Mouse (Mus musculus) kidney, adult 2 months (tissue): ENCODE results near the gene Oas1f. TPM values are rescaled to one million over a fixed set of nuclear protein-coding genes. Genes with fewer than 3 reads are reported as not detected.
"Not testable (repeated sequence)": the region's sequence is repeated elsewhere in the genome, so short reads cannot be mapped to it uniquely, and the experiment has no call there.

ENCODE experiments used
- DNase-seq: peaks from one replicate; pipeline ENCODE4 v3.0.0; 2021
- H3K27ac ChIP-seq: fragments of 200-500 bp; 2 replicates; pipeline ENCODE4 v1.5.1; 2012; ENCODE audit warnings: low read depth, low read length, control low read depth, inconsistent platforms; ENCODE audit not compliant: insufficient read depth
- H3K27me3 ChIP-seq: fragments of 200-500 bp; replicated peaks from 2 replicates; pipeline ENCODE4 v1.6.1; 2012; ENCODE audit warnings: mild to moderate bottlenecking, moderate library complexity, low read length, inconsistent platforms; ENCODE audit not compliant: control insufficient read depth, insufficient read depth
- H3K36me3 ChIP-seq: fragments of 200-500 bp; 2 replicates; pipeline ENCODE4 v1.6.1; 2012; ENCODE audit warnings: mild to moderate bottlenecking, moderate library complexity, low read length, inconsistent platforms; ENCODE audit not compliant: control insufficient read depth, insufficient read depth
- H3K4me1 ChIP-seq: fragments of 200-500 bp; 2 replicates; pipeline ENCODE4 v1.6.1; 2011; ENCODE audit warnings: low read length; ENCODE audit not compliant: control insufficient read depth, insufficient read depth
- H3K4me3 ChIP-seq: fragments of 200-500 bp; 2 replicates; pipeline ENCODE4 v1.5.1; 2011; ENCODE audit warnings: mild to moderate bottlenecking, low read depth, low read length, control low read depth; ENCODE audit not compliant: insufficient read depth
- CTCF ChIP-seq: fragments of 200-500 bp; conservative IDR thresholded peaks from 2 replicates; pipeline ENCODE4 v1.5.1; 2011; ENCODE audit warnings: low read depth, mild to moderate bottlenecking, control low read depth, low read length, moderate library complexity, mixed read lengths; ENCODE audit not compliant: insufficient read depth, insufficient read length
- POLR2A ChIP-seq: fragments of 200-500 bp; IDR thresholded peaks from one replicate; pipeline ENCODE4 v1.6.1; 2011; ENCODE audit warnings: low read depth, low read length, control low read depth
- WGBS: fragments of 180-500 bp; shearing (Covaris S2); methylation state at CpG from one replicate; pipeline ENCODE4 v1.1.7; 2018; 5-methylcytosine and 5-hydroxymethylcytosine counted together
- polyA plus RNA-seq: library from polyadenylated mRNA; depleted of rRNA; stranded (reverse); fragments of >200 nt; gene quantifications from 2 replicates; pipeline ENCODE4 v1.2.3, GENCODE M21; 2012; rRNA removed

Oas1f gene
- polyA plus RNA-seq, 1 experiment = 0.08 TPM

DNA sequence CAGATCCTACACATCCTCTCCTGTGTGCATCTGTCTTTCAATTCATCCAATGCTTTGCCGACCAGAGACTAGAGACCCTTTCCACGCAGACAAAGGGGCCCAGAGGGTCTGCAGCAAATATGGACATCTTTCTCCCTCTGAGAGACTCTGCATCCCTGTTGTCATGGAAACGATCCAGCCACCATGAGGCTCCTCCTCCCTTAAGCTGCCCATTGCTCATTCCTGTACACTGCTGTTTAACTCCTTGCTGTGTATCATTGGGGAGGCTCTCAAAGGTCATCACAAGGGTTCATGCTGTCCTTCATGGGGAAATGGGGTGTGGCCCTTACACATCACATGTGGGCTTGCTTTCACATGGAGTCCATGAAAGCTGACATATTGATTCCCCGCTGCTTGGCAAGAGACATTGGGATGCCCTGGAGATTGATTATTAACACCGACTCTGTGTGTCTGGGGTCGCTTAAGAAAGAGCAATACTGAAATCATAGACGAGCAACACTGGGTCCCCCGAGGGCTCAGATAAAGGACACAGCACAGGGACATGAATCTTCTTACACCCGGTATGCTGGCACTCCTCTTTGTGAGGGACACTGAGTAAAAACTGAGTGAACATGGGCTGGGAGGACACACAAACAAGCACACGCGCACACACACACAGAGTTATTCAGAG, 48.2 kb downstream of the Oas1f start:
- WGBS = 90% methylated on average over 11 of the region's 11 CpGs
- no peaks in the 10 kb centered on the region for H3K36me3 ChIP-seq
- no peaks in the 10 kb centered on the region for H3K4me1 ChIP-seq
- H3K27me3 ChIP-seq = no peaks in the 10 kb centered on the region
- H3K27ac ChIP-seq = no peak overlapping the region
- DNase-seq = no peak
- TF ChIP-seq POLR2A (no peak), CTCF (no peak)
- no peak overlapping the region for H3K4me3 ChIP-seq

DNA sequence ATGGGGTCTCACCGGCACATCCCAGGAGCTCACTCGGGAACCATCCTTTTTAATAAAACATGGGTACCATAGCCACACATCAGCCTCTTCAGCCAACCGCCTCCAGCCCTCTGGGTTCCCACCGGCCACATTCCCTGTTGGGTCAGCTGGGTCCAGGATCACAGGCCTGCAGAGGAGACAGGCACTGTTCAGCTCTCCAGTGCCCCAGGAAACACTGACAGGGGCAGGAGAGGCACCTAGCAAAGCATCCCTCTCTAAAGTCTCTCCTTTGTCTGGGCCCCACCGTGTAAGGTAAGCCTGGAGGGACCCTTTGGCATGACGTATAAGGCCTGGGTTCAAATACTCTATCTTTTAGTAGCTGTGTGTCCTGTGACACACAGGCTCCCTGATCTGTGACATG, 51.1 kb downstream of the Oas1f start:
- Histone ChIP-seq H3K4me1 (no peaks in the 10 kb centered on the region), H3K36me3 (no peaks in the 10 kb centered on the region), H3K27ac (no peak overlapping the region), H3K4me3 (no peak overlapping the region), H3K27me3 (no peaks in the 10 kb centered on the region)
- 85% methylated on average over 6 of the region's 6 CpGs for WGBS
- no peak for TF ChIP-seq POLR2A
- no peak for TF ChIP-seq CTCF
- no peak for DNase-seq

DNA sequence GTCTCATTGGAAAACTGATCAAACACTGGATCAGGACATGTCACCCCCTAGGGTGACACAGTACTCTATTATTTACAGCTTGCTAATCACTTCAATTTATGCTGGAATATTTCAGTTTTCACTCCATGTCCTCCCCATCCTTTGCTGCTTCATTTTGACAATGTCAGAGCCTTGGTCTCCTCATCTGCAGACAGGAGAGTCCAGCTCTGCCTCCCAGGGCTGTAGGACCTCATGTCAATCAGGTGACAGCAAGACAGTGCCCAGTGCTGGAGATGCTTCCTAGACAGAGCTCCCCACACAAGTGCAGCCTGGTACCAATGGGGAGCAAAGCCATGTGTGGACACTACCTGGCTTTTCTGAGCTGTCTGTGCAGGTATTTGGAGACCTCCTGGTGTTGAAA, 51.6 kb downstream of the Oas1f start:
- no peak overlapping the region for H3K4me3 ChIP-seq
- H3K27me3 ChIP-seq = no peaks in the 10 kb centered on the region
- DNase-seq = no peak
- H3K4me1 ChIP-seq = no peaks in the 10 kb centered on the region
- H3K36me3 ChIP-seq = no peaks in the 10 kb centered on the region
- H3K27ac ChIP-seq = no peak overlapping the region
- TF ChIP-seq POLR2A (no peak), CTCF (no peak)

DNA sequence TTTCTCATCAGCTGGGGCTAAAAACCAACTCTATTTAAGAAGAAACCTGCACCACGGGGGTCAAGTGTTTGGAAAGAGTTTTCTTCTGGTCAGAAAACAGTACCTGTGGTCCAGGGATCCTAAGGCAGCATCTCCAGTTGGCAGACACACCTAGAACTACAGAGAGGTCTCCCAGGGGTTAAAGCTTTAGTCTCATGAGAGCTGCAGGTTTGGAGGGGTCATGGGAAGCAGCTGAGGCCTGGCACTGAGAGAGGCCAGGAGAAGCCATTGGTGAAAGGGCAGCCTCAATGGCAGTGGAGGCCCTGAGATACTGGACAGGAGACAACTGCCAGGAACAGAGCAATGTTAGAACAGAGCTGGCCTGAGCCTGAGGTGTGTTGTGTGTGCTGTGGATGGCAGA, 53.5 kb downstream of the Oas1f start:
- no peaks in the 10 kb centered on the region for H3K4me1 ChIP-seq
- no peak overlapping the region for H3K4me3 ChIP-seq
- WGBS = 63% methylated on average over 1 of the region's 1 CpGs
- no peak for DNase-seq
- H3K27ac ChIP-seq = no peak overlapping the region
- TF ChIP-seq CTCF (no peak), POLR2A (no peak)
- H3K27me3 ChIP-seq = no peaks in the 10 kb centered on the region
- no peaks in the 10 kb centered on the region for H3K36me3 ChIP-seq

DNA sequence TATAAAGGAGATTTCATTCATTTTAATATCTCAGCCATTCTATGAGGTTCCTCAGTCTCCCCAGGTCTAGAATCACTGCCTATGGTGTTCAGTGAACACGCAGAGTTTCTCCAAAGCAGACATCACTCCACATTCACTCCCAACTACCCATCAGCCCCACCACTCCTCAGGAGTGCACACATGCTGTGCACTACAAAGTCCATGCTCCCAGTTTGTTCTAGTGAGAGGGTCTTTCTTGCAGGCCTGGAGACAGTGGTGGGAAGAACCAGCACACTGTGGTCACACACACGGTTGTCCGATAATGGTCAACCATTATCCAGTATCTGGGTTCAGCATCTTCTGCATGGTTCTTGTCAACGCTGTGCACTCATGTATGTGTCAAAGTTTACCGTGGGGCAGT, 54.9 kb downstream of the Oas1f start:
- Histone ChIP-seq H3K4me3 (no peak overlapping the region), H3K36me3 (no peaks in the 10 kb centered on the region), H3K27ac (no peak overlapping the region), H3K4me1 (no peaks in the 10 kb centered on the region), H3K27me3 (no peaks in the 10 kb centered on the region)
- WGBS = 88% methylated on average over 5 of the region's 5 CpGs
- no peak for DNase-seq
- TF ChIP-seq CTCF (no peak), POLR2A (no peak)

DNA sequence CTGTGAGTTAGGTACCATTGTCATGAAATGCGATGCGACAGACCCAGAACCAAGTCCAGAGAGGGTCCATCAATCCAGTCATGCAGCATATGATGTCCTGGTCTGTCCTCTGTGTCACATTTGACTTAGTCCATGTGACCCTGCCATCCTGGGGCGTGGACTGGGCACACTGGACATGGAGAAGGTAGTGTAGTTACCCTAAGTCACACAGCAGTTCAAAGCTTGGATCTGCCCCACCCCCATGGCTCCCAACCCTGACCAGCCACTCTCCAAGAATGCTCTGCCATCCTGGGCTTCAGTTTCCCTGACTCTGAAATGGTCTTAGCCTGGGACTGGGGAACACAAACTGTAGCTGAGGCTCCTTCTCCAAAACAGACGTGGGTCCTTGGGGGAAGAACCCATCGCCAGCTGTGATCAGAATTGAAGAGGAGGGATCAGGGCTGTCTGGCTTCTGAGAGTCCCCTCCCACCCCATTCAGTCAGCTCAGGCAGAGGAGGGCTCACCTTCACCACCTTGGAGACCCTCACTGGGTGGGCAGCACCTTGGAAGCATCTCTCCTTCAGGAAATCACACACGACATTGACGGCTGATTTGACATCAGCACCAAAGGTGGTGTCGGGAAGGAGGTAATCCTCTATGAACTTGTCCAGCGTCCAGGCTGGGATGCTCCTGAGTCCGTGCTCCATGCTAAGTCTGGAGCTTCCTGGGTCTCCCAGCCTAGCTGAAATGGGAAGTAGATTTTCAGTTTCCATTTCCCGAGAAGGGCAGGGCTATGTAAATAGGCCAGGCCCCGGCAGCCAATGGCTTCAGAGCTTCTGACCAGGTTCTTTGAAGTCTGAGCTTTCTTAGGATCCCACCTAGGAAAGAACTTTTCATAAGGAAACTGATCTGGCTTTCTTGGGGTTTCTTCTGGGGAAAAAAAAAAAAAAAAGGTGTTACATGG, 59.9 kb downstream of the Oas1f start, which contains the start of gene Oas1a:
Oas1a (minus strand) TSS at position 731 of the 943 bp plus-strand sequence.
- DNase-seq = peak; percentile 32
- 30% methylated on average over 10 of the region's 12 CpGs for WGBS
- H3K36me3 ChIP-seq, H3K4me1 ChIP-seq, H3K27me3 ChIP-seq, H3K27ac ChIP-seq: not testable (repeated sequence)
- H3K4me3 ChIP-seq = peak within 1 kb of the TSS; percentile 61

Other genes starting within 250 kb of the Oas1f start
- 25.2 and 32.1 TPM in 2 replicates for gene Rita1, start 234.8 kb upstream of the Oas1f start, polyA plus RNA-seq
- gene Ddx54, start 234.6 kb upstream of the Oas1f start, polyA plus RNA-seq = 29.3 and 31.6 TPM in 2 replicates
- not detected in 2 replicates for gene Cfap73, start 213.1 kb upstream of the Oas1f start, polyA plus RNA-seq
- gene Rasal1, start 198.6 kb upstream of the Oas1f start, polyA plus RNA-seq = 2.3 and 3.4 TPM in 2 replicates
- 1.5 and 4.4 TPM in 2 replicates for gene Dtx1, start 135.4 kb upstream of the Oas1f start, polyA plus RNA-seq
- gene Oas2, start 97.5 kb upstream of the Oas1f start, polyA plus RNA-seq = 3.5 and 5.5 TPM in 2 replicates
- 0.38 and 2.3 TPM in 2 replicates for gene Oas3, start 69.7 kb upstream of the Oas1f start, polyA plus RNA-seq
- gene Oas1e, start 51.8 kb upstream of the Oas1f start, polyA plus RNA-seq = not detected in 2 replicates
- 2.6 TPM in 2 replicates for gene Oas1c, start 34.9 kb upstream of the Oas1f start, polyA plus RNA-seq
- gene Oas1h, start 14.1 kb downstream of the Oas1f start, polyA plus RNA-seq = not detected in 2 replicates
- 2.5 and 2.7 TPM in 2 replicates for gene Oas1g, start 40.2 kb downstream of the Oas1f start, polyA plus RNA-seq
- gene Oas1a, start 60.2 kb downstream of the Oas1f start, polyA plus RNA-seq = 5.2 and 7.9 TPM in 2 replicates
- not detected in 2 replicates for gene Oas1d, start 67.2 kb downstream of the Oas1f start, polyA plus RNA-seq
- 0.80 and 0.83 TPM in 2 replicates for gene Rph3a, start 162.7 kb downstream of the Oas1f start, polyA plus RNA-seq